Mouse (Mus musculus) CH12.LX (cell line): ENCODE data around the gene Arhgef10l. TPM values are rescaled to one million over a fixed set of nuclear protein-coding genes. Genes with fewer than 3 reads are reported as not detected.

Experiments
- DNase-seq: peaks from one replicate; pipeline ENCODE4 v3.0.0-alpha.2; 2013; ENCODE audit errors: extremely low read depth
- H3K27ac ChIP-seq: 2 replicates; pipeline ENCODE4 v1.5.1; 2012; ENCODE audit warnings: low read depth, mild to moderate bottlenecking, control low read depth, moderate library complexity; ENCODE audit not compliant: insufficient read depth
- H3K27me3 ChIP-seq: replicated peaks from 2 replicates; pipeline ENCODE3; 2012; ENCODE audit warnings: inconsistent platforms
- H3K36me3 ChIP-seq, 2 experiments: replicated peaks in 1 of 2; 2 replicates each; pipeline versions ENCODE3 to v1.6.1; 2012; ENCODE audit warnings: inconsistent platforms in 1 of 2, low read length in 1 of 2, mild to moderate bottlenecking in 1 of 2, mixed read lengths in 1 of 2, moderate library complexity in 1 of 2; ENCODE audit not compliant: control insufficient read depth in 1 of 2, insufficient read depth in 1 of 2
- H3K4me1 ChIP-seq, 2 experiments: 2 replicates each; pipeline ENCODE4 v1.6.1; 2012; ENCODE audit warnings: inconsistent platforms in 1 of 2, moderate library complexity in 1 of 2; ENCODE audit not compliant: insufficient read depth in 2 of 2, control insufficient read depth in 1 of 2
- H3K4me2 ChIP-seq: 2 replicates; pipeline ENCODE4 v1.6.1; 2012; ENCODE audit warnings: low read depth, mild to moderate bottlenecking, control low read depth; ENCODE audit not compliant: poor library complexity, insufficient read depth, severe bottlenecking
- H3K4me3 ChIP-seq, 3 experiments: fragments of 150-350 bp in 1 of 3; sonication (generic) in 1 of 3; replicated peaks in 1 of 3; 2 replicates each; pipeline versions ENCODE3 to v1.5.1; 2011 to 2012; ENCODE audit warnings: low read depth in 2 of 3, low read length in 2 of 3, mild to moderate bottlenecking in 2 of 3, moderate library complexity in 2 of 3, control low read depth in 1 of 3, improper control_type of control experiment in 1 of 3, inconsistent platforms in 1 of 3, mixed read lengths in 1 of 3; ENCODE audit not compliant: poor library complexity in 1 of 3
- H3K79me2 ChIP-seq: replicated peaks from 2 replicates; pipeline ENCODE4 v1.6.1; 2012; ENCODE audit warnings: mild to moderate bottlenecking, moderate library complexity; ENCODE audit not compliant: control insufficient read depth, poor library complexity, insufficient read depth, severe bottlenecking; ENCODE audit errors: extremely low read depth
- H3K9ac ChIP-seq: 2 replicates; pipeline ENCODE4 v1.6.1; 2012; ENCODE audit warnings: low read depth, mild to moderate bottlenecking, control low read depth, moderate library complexity; ENCODE audit not compliant: insufficient read depth
- H3K9me3 ChIP-seq: replicated peaks from 2 replicates; pipeline ENCODE3; 2012; ENCODE audit warnings: low read length, inconsistent platforms, mixed read lengths
- BHLHE40 ChIP-seq: IDR thresholded peaks from 2 replicates; pipeline ENCODE4 v1.6.1; 2011; ENCODE audit warnings: mild to moderate bottlenecking, low read depth, low read length, improper control_type of control experiment
- CHD1 ChIP-seq: IDR thresholded peaks from 2 replicates; pipeline ENCODE4 v1.6.1; 2012; ENCODE audit warnings: low read depth, low read length, improper control_type of control experiment, inconsistent platforms
- CTCF ChIP-seq, 2 experiments: IDR thresholded peaks in 1 of 2; conservative IDR thresholded peaks in 1 of 2; 2 replicates each; pipeline ENCODE4 v1.5.1; 2011 to 2012; ENCODE audit warnings: low read depth in 2 of 2, low read length in 2 of 2, improper control_type of control experiment in 1 of 2, inconsistent platforms in 1 of 2, mild to moderate bottlenecking in 1 of 2, moderate library complexity in 1 of 2
- E2F4 ChIP-seq: IDR thresholded peaks from 2 replicates; pipeline ENCODE4 v1.6.1; 2011; ENCODE audit warnings: low read depth, low read length, improper control_type of control experiment; ENCODE audit not compliant: insufficient replicate concordance
- ETS1 ChIP-seq: conservative IDR thresholded peaks from 2 replicates; pipeline ENCODE4 v1.6.1; 2012; ENCODE audit warnings: low read depth, mild to moderate bottlenecking, inconsistent platforms, low read length, improper control_type of control experiment, moderate library complexity
- HCFC1 ChIP-seq: IDR thresholded peaks from 2 replicates; pipeline ENCODE4 v1.6.1; 2012; ENCODE audit warnings: low read depth, mild to moderate bottlenecking, inconsistent platforms, low read length, improper control_type of control experiment
- JUND ChIP-seq: conservative IDR thresholded peaks from 2 replicates; pipeline ENCODE4 v1.6.1; 2011; ENCODE audit warnings: low read depth, low read length, improper control_type of control experiment
- MAX ChIP-seq: IDR thresholded peaks from 2 replicates; pipeline ENCODE4 v1.6.1; 2011; ENCODE audit warnings: low read length, improper control_type of control experiment
- NELFE ChIP-seq: IDR thresholded peaks from 2 replicates; pipeline ENCODE4 v1.6.1; 2011; ENCODE audit warnings: low read depth, low read length, improper control_type of control experiment
- NRF1 ChIP-seq: IDR thresholded peaks from 2 replicates; pipeline ENCODE4 v1.6.1; 2014; ENCODE audit warnings: low read depth, mild to moderate bottlenecking, inconsistent platforms, low read length, improper control_type of control experiment, moderate library complexity
- PAX5 ChIP-seq: IDR thresholded peaks from 2 replicates; pipeline ENCODE4 v1.6.1; 2012; ENCODE audit warnings: low read length, inconsistent platforms, mixed read lengths
- POLR2AphosphoS2 ChIP-seq: IDR thresholded peaks from 2 replicates; pipeline ENCODE4 v1.6.1; 2011; ENCODE audit warnings: low read depth, low read length, improper control_type of control experiment
- RCOR1 ChIP-seq: conservative IDR thresholded peaks from 2 replicates; pipeline ENCODE4 v1.6.1; 2012; ENCODE audit warnings: low read depth, mild to moderate bottlenecking, inconsistent platforms, low read length, improper control_type of control experiment
- TCF12 ChIP-seq: IDR thresholded peaks from 2 replicates; pipeline ENCODE4 v1.6.1; 2014; ENCODE audit warnings: low read depth, mild to moderate bottlenecking, inconsistent platforms, low read length, improper control_type of control experiment
- UBTF ChIP-seq: IDR thresholded peaks from 2 replicates; pipeline ENCODE4 v1.6.1; 2012; ENCODE audit warnings: low read depth, mild to moderate bottlenecking, inconsistent platforms, low read length, improper control_type of control experiment, moderate library complexity
- USF2 ChIP-seq: conservative IDR thresholded peaks from 2 replicates; pipeline ENCODE4 v1.6.1; 2011; ENCODE audit warnings: low read depth, low read length, improper control_type of control experiment
- ZC3H11A ChIP-seq: IDR thresholded peaks from 2 replicates; pipeline ENCODE4 v1.6.1; 2012; ENCODE audit warnings: low read depth, mild to moderate bottlenecking, inconsistent platforms, low read length, improper control_type of control experiment
- ZKSCAN1 ChIP-seq: IDR thresholded peaks from 2 replicates; pipeline ENCODE4 v1.6.1; 2012; ENCODE audit warnings: low read depth, inconsistent platforms, low read length, improper control_type of control experiment, borderline replicate concordance
- ZMIZ1 ChIP-seq: IDR thresholded peaks from 2 replicates; pipeline ENCODE4 v1.6.1; 2012; ENCODE audit warnings: low read depth, mild to moderate bottlenecking, inconsistent platforms, low read length, improper control_type of control experiment
- dilution Hi-C: fragments of 300-500 bp; cut with MboI; formaldehyde crosslinking; loops from 2 replicates; pipeline ENCODE4 v1.14.3; 2020; ENCODE audit warnings: low sequenced_read_pairs; ENCODE audit not compliant: extremely low pct_unique_long_range_greater_than_20kb, extremely low pct_ligation_motif_present
- in situ Hi-C: fragments of 300-500 bp; cut with MboI; formaldehyde crosslinking; loops from 3 replicates; pipeline ENCODE4 v1.14.3; 2019; ENCODE audit warnings: low sequenced_read_pairs, low pct_ligation_motif_present, low pct_unique_long_range_greater_than_20kb, mixed read lengths
- polyA plus RNA-seq: library from polyadenylated mRNA; unstranded; fragments of >175 nt; gene quantifications from 2 replicates; pipeline ENCODE4 v1.2.1, GENCODE M21; 2012; ENCODE audit warnings: low read depth; ENCODE audit not compliant: insufficient read length
- total RNA-seq, 2 experiments: library from RNA; depleted of rRNA; stranded (reverse); fragments of 300-350 nt in 1 of 2; fragments of >200 nt in 1 of 2; gene quantifications; 2 replicates each; pipeline ENCODE4 v1.2.3; 2012 to 2014

Gene Arhgef10l
- total and polyA plus RNA-seq, 3 experiments = 4.5 to 15.8 (median 10.2) TPM

GRCm38 (mm10) chr4:140504921-140505607 lies 160.7 kb downstream of the Arhgef10l start:
- Histone ChIP-seq H3K27me3 (peaks cover 49% of the 10 kb centered on the region), H3K4me2 (no peak overlapping the region), H3K9ac (no peak overlapping the region), H3K36me3 (no peaks in the 10 kb centered on the region), H3K79me2 (no peaks in the 10 kb centered on the region), H3K4me1 (no peaks in the 10 kb centered on the region; a peak in 1 of 4 replicates), H3K27ac (no peak overlapping the region), H3K9me3 (peaks cover 3% of the 10 kb centered on the region), H3K4me3 (no peak overlapping the region)
- dilution Hi-C loops = no loop called here
- in situ Hi-C loops = no loop called here
- TF ChIP-seq USF2 (no peak), PAX5 (no peak), TCF12 (no peak), ETS1 (no peak), ZMIZ1 (no peak), NRF1 (no peak), CTCF (conservative IDR thresholded peaks at IDR 0.05 in 1 of 2, IDR thresholded peaks at IDR 0.05 in 1 of 2; ENCODE audit: low read depth in 2 of 2, low read length in 2 of 2) (no peak), JUND (no peak), POLR2AphosphoS2 (no peak), BHLHE40 (no peak), HCFC1 (no peak), RCOR1 (no peak), ZKSCAN1 (no peak), ZC3H11A (no peak)
- no peak for DNase-seq

GRCm38 (mm10) chr4:140504067-140504913 lies 161.5 kb downstream of the Arhgef10l start:
- Histone ChIP-seq H3K36me3 (no peaks in the 10 kb centered on the region), H3K4me1 (no peaks in the 10 kb centered on the region; a peak in 1 of 4 replicates), H3K4me2 (no peak overlapping the region), H3K79me2 (no peaks in the 10 kb centered on the region), H3K4me3 (no peak overlapping the region), H3K9me3 (peaks cover 3% of the 10 kb centered on the region), H3K27ac (no peak overlapping the region), H3K9ac (no peak overlapping the region), H3K27me3 (peaks cover 50% of the 10 kb centered on the region)
- dilution Hi-C loops = no loop called here
- DNase-seq = no peak
- TF ChIP-seq MAX (no peak), E2F4 (no peak), UBTF (no peak), NELFE (no peak), RCOR1 (no peak), CHD1 (no peak)
- in situ Hi-C loops = no loop called here
